28 mouse cellular contexts compared by ENCODE assay signal in the genomic region with DNA sequence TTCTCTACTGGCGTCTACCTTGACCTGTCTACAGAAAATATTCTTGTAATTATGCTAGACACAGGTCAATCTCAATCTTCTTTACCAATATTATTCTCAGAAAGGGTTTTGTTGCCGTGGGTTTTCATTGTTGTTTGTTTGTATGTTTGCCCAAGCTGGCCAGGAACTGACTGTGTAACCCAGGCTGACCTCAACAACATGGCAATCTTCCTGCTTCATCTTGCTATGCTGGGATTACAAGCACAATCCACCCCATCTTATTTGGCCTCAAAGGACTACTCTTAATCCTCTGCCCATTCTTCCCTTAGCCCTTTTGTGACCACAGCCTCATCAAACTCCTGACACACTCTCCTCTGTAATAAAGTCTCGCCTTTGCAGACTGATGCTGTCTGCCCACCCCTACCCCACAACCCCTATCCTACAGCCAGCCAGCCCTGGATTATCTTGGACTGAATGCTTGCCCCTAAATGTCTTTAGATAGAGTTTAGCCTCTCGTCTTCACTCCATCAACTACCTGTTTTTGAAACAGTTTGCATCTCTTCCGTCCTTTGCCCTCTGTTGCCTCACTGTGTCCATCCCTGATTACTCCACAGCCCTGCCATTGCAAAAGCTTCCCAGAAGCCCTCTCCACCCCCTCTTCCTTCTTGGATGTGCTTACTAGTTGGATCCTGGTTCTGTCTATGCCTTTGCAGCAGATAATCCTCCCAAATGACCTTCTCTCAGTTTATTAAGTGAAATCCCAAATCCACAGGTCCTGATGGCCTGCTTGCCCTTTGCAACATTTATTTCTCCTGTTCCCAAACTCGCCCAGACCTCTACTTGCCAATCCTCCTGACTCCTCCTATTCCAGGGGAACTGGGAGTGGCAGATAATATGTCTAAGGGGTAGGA. TPM values are rescaled to one million over a fixed set of nuclear protein-coding genes. Genes with fewer than 3 reads are reported as not detected.
A peak's percentile ranks its signal among the peaks of the same experiment; 100 is the strongest.
DNase-seq lines count a peak whose midpoint lies in the region; ATAC-seq and TF ChIP-seq lines count a peak whose summit lies in the region.
"Had no signal": no experiment of that assay in that cellular context is flagged by ENCODE, and none has a peak within 500 bp of the region (broad histone marks: within the 10 kb centered on the region; RNA-seq: fewer than 3 reads in every experiment).

No protein-coding gene starts in this region.

- WGBS in liver, adult 2 months, result 24% methylated on average over 6 of the region's 6 CpGs
- WGBS in midbrain, embryonic 11.5 days, result 71% methylated on average over 6 of the region's 6 CpGs
- 63% methylated on average over 6 of the region's 6 CpGs for WGBS in midbrain, embryonic 14.5 days
- 33% methylated on average over 6 of the region's 6 CpGs for WGBS in liver, embryonic 16.5 days (ENCODE audit: insufficient replicate concordance)

- no peaks in the 10 kb centered on the region for H3K79me2 ChIP-seq in liver, adult 2 months (ENCODE audit: control insufficient read depth, insufficient read depth, low read length)

- H3K27me3 ChIP-seq in liver, adult 2 months (ENCODE audit: control insufficient read depth, insufficient read depth, low read length), result no peaks in the 10 kb centered on the region
- no peaks in the 10 kb centered on the region for H3K27me3 ChIP-seq in midbrain, embryonic 11.5 days (ENCODE audit: control insufficient read depth, insufficient read depth, low read length)
- H3K27me3 ChIP-seq in midbrain, embryonic 14.5 days (ENCODE audit: control insufficient read depth, insufficient read depth, low read length), result peaks cover 13% of the 10 kb centered on the region; the same call in 1 of the 2 replicates
- no peaks in the 10 kb centered on the region for H3K27me3 ChIP-seq in liver, embryonic 16.5 days (ENCODE audit: control insufficient read depth, insufficient read depth, low read depth, low read length)

- H3K9me3 ChIP-seq in midbrain, embryonic 11.5 days (ENCODE audit: control insufficient read depth, low read length), result no peaks in the 10 kb centered on the region
- no peaks in the 10 kb centered on the region for H3K9me3 ChIP-seq in midbrain, embryonic 14.5 days (ENCODE audit: control insufficient read depth, low read length)
- no peaks in the 10 kb centered on the region; the same call in 1 of the 2 replicates for H3K9me3 ChIP-seq in liver, embryonic 16.5 days (replicated peaks; ENCODE audit: control insufficient read depth, low read length)
- H3K9me3 ChIP-seq: embryonic facial prominence, embryonic 15.5 days; forebrain, embryonic 10.5 days; forebrain, embryonic 15.5 days; heart, embryonic 12.5 days; hindbrain, embryonic 15.5 days had no signal

- peaks cover 14% of the 10 kb centered on the region for H3K36me3 ChIP-seq in liver, adult 2 months (ENCODE audit: control insufficient read depth, insufficient read depth, low read length)
- H3K36me3 ChIP-seq in midbrain, embryonic 11.5 days (ENCODE audit: control insufficient read depth, insufficient read depth, low read length), result no peaks in the 10 kb centered on the region
- H3K36me3 ChIP-seq in midbrain, embryonic 14.5 days (ENCODE audit: control insufficient read depth, insufficient read depth, low read length), result no peaks in the 10 kb centered on the region
- no peaks in the 10 kb centered on the region for H3K36me3 ChIP-seq in liver, embryonic 16.5 days (ENCODE audit: control insufficient read depth, insufficient read depth)
- H3K36me3 ChIP-seq: embryonic facial prominence, embryonic 15.5 days; forebrain, embryonic 10.5 days; forebrain, embryonic 15.5 days; heart, embryonic 12.5 days; hindbrain, embryonic 15.5 days had no signal

- no peak for TF ChIP-seq CTCF in liver, adult 2 months (IDR thresholded peaks at IDR 0.05; ENCODE audit: low read depth, low read length)

- no peak overlapping the region for H3K4me2 ChIP-seq in midbrain, embryonic 11.5 days
- H3K4me2 ChIP-seq in midbrain, embryonic 14.5 days (ENCODE audit: low read length), result no peak overlapping the region
- no peak overlapping the region for H3K4me2 ChIP-seq in liver, embryonic 16.5 days (ENCODE audit: low read depth, low read length)
- H3K4me2 ChIP-seq: embryonic facial prominence, embryonic 15.5 days; forebrain, embryonic 15.5 days; heart, embryonic 12.5 days; hindbrain, embryonic 15.5 days had no signal

- no peak for ATAC-seq in midbrain, embryonic 11.5 days (ENCODE audit: low FRiP score)
- no peak for ATAC-seq in midbrain, embryonic 14.5 days (ENCODE audit: low FRiP score, low TSS enrichment)
- ATAC-seq in liver, embryonic 16.5 days (ENCODE audit: low read depth), result peak; percentile 65
- no peak for ATAC-seq in frontal cortex, adult (ENCODE audit: low TSS enrichment)
- ATAC-seq: activated CD4-positive, CD25-positive, alpha-beta regulatory T cell, adult 4 months; forebrain, embryonic 15.5 days; Patski had no signal

- H3K4me1 ChIP-seq in liver, adult 2 months (ENCODE audit: control insufficient read depth, insufficient read depth, low read length), result peaks cover 16% of the 10 kb centered on the region
- no peaks in the 10 kb centered on the region for H3K4me1 ChIP-seq in midbrain, embryonic 11.5 days (ENCODE audit: control insufficient read depth, insufficient read depth, low read length)
- H3K4me1 ChIP-seq in midbrain, embryonic 14.5 days (ENCODE audit: control insufficient read depth, insufficient read depth, low read length), result no peaks in the 10 kb centered on the region
- peaks cover 4% of the 10 kb centered on the region for H3K4me1 ChIP-seq in liver, embryonic 16.5 days (ENCODE audit: control insufficient read depth, low read depth, low read length)
- H3K4me1 ChIP-seq: embryonic facial prominence, embryonic 15.5 days; forebrain, embryonic 10.5 days; forebrain, embryonic 15.5 days; heart, embryonic 12.5 days; hindbrain, embryonic 15.5 days had no signal

- peak overlapping the region; percentile 80 for H3K9ac ChIP-seq in liver, adult 2 months (ENCODE audit: low read depth, low read length)
- H3K9ac ChIP-seq in midbrain, embryonic 11.5 days (ENCODE audit: low read length), result no peak overlapping the region
- H3K9ac ChIP-seq in midbrain, embryonic 14.5 days (replicated peaks; ENCODE audit: low read length), result no peak overlapping the region
- no peak overlapping the region; the same call in 1 of the 2 replicates for H3K9ac ChIP-seq in liver, embryonic 16.5 days (ENCODE audit: low read depth, low read length)
- H3K9ac ChIP-seq: embryonic facial prominence, embryonic 15.5 days; forebrain, embryonic 15.5 days; heart, embryonic 12.5 days; hindbrain, embryonic 15.5 days had no signal

- H3K4me3 ChIP-seq in liver, adult 2 months (ENCODE audit: insufficient read depth, low read depth, low read length), result peak overlapping the region; percentile 69
- H3K4me3 ChIP-seq in midbrain, embryonic 11.5 days (ENCODE audit: low read depth, low read length), result no peak overlapping the region
- no peak overlapping the region for H3K4me3 ChIP-seq in midbrain, embryonic 14.5 days (replicated peaks; ENCODE audit: low read depth, low read length)
- no peak overlapping the region; the same call in 1 of the 2 replicates for H3K4me3 ChIP-seq in liver, embryonic 16.5 days (ENCODE audit: low read depth, low read length)
- H3K4me3 ChIP-seq: embryonic facial prominence, embryonic 15.5 days; erythroblast, embryonic 14.5 days; forebrain, embryonic 10.5 days; forebrain, embryonic 15.5 days; heart, embryonic 12.5 days; hindbrain, embryonic 15.5 days had no signal

- DNase-seq in liver, adult 2 months (ENCODE audit: extremely low read depth, low read depth, low spot score), result peak; percentile 97
- no peak for DNase-seq in liver
- peak; percentile 6 for DNase-seq in midbrain, embryonic 11.5 days (ENCODE audit: low spot score, missing footprints)
- no peak for DNase-seq in midbrain, embryonic 14.5 days
- DNase-seq in testis, postnatal 10 days (ENCODE audit: low spot score), result no peak
- DNase-seq: adrenal gland, adult 2 months; adrenal gland, postnatal 25 days; cerebellum, adult 8-10 months; embryo, embryonic 11 days; gastrocnemius, postnatal 10 days; heart, postnatal 36 days had no signal

- peak overlapping the region; percentile 93 for H3K27ac ChIP-seq in liver, adult 2 months (replicated peaks; ENCODE audit: insufficient read depth, low read depth, low read length)
- H3K27ac ChIP-seq in midbrain, embryonic 11.5 days (ENCODE audit: low read depth, low read length), result no peak overlapping the region
- no peak overlapping the region for H3K27ac ChIP-seq in midbrain, embryonic 14.5 days (replicated peaks; ENCODE audit: low read depth, low read length)
- H3K27ac ChIP-seq in liver, embryonic 16.5 days (ENCODE audit: low read length), result peak overlapping the region; percentile 52; the same call in 1 of the 2 replicates
- H3K27ac ChIP-seq: embryonic facial prominence, embryonic 15.5 days; forebrain, embryonic 10.5 days; forebrain, embryonic 15.5 days; hindbrain, embryonic 15.5 days had no signal

- TF ChIP-seq POLR2A in liver, adult 2 months (IDR thresholded peaks at IDR 0.05; ENCODE audit: extremely low read depth, insufficient read depth, low read length), result no peak

RNA-seq across cellular contexts. Expression of gene Wfdc21, which starts 0.9 kb away (rescaled TPM):
- 1,058 and 3,004 TPM in 2 replicates for total RNA-seq in liver, adult 2 months (2014; rRNA removed)
- polyA plus RNA-seq in liver, adult 2 months (2012; rRNA removed), result 2,463 and 2,494 TPM in 2 replicates
- not detected in 2 replicates for polyA plus RNA-seq in midbrain, embryonic 11.5 days (2014; fragmentation: Nextera tagmentation; extraction: Ambion mirVana)
- not detected in 2 replicates for polyA plus RNA-seq in midbrain, embryonic 14.5 days (2014; fragmentation: Nextera tagmentation; extraction: Ambion mirVana)
- 52.2 and 61.4 TPM in 2 replicates for polyA plus RNA-seq in liver, embryonic 16.5 days (2015; fragmentation: Nextera tagmentation; extraction: Ambion mirVana)
- total RNA-seq: adrenal gland, postnatal 25 days; gastrocnemius, postnatal 10 days; heart, postnatal 36 days had no signal
- polyA plus RNA-seq: activated CD4-positive, CD25-positive, alpha-beta regulatory T cell, adult 4 months; embryonic facial prominence, embryonic 11.5 days; erythroblast, embryonic 14.5 days; forebrain, embryonic 10.5 days; forebrain, embryonic 15.5 days; frontal cortex, adult 2 months; heart, embryonic 12.5 days; hindbrain, embryonic 11.5 days; hindbrain, embryonic 15.5 days; Patski had no signal

RNA-seq across cellular contexts. Expression of gene Heatr6, which starts 5.9 kb away (rescaled TPM):
- 6.5 and 8.9 TPM in 2 replicates for total RNA-seq in liver, adult 2 months (2014; rRNA removed)
- 9.7 and 9.8 TPM in 2 replicates for polyA plus RNA-seq in liver, adult 2 months (2012; rRNA removed)
- 30.1 and 31.9 TPM in 2 replicates for polyA plus RNA-seq in midbrain, embryonic 11.5 days (2014; fragmentation: Nextera tagmentation; extraction: Ambion mirVana)
- 36.6 and 37.2 TPM in 2 replicates for polyA plus RNA-seq in midbrain, embryonic 14.5 days (2014; fragmentation: Nextera tagmentation; extraction: Ambion mirVana)
- 5.6 and 7.2 TPM in 2 replicates for polyA plus RNA-seq in liver, embryonic 16.5 days (2015; fragmentation: Nextera tagmentation; extraction: Ambion mirVana)

RNA-seq across cellular contexts. Expression of gene Wfdc18, which starts 38.8 kb away (rescaled TPM):
- total RNA-seq in liver, adult 2 months (2014; rRNA removed), result not detected in 2 replicates
- not detected in 2 replicates for polyA plus RNA-seq in liver, adult 2 months (2012; rRNA removed)
- polyA plus RNA-seq in midbrain, embryonic 11.5 days (2014; fragmentation: Nextera tagmentation; extraction: Ambion mirVana), result not detected in 2 replicates
- not detected in 2 replicates for polyA plus RNA-seq in midbrain, embryonic 14.5 days (2014; fragmentation: Nextera tagmentation; extraction: Ambion mirVana)
- polyA plus RNA-seq in liver, embryonic 16.5 days (2015; fragmentation: Nextera tagmentation; extraction: Ambion mirVana), result 0.18 TPM in 1 of 2 replicates, not detected in the other
- total RNA-seq: adrenal gland, adult 2 months; adrenal gland, postnatal 25 days; CH12.LX; common myeloid progenitor, adult 5-6 weeks; gastrocnemius, postnatal 10 days; gastrocnemius, postnatal 4 days; heart, adult 8-10 months; heart, postnatal 36 days had no signal
- polyA plus RNA-seq: activated CD4-positive, CD25-positive, alpha-beta regulatory T cell, adult 4 months; adrenal gland, adult 2 months; embryonic facial prominence, embryonic 11.5 days; erythroblast, embryonic 14.5 days; forebrain, embryonic 10.5 days; forebrain, embryonic 15.5 days; hindbrain, embryonic 11.5 days; hindbrain, embryonic 15.5 days; Patski had no signal

RNA-seq across cellular contexts. Expression of gene Wfdc17, which starts 43.8 kb away (rescaled TPM):
- 40.9 and 46.0 TPM in 2 replicates for total RNA-seq in liver, adult 2 months (2014; rRNA removed)
- 8.0 and 19.9 TPM in 2 replicates for polyA plus RNA-seq in liver, adult 2 months (2012; rRNA removed)
- not detected in 2 replicates for polyA plus RNA-seq in midbrain, embryonic 11.5 days (2014; fragmentation: Nextera tagmentation; extraction: Ambion mirVana)
- 1.5 TPM in 1 of 2 replicates, not detected in the other for polyA plus RNA-seq in midbrain, embryonic 14.5 days (2014; fragmentation: Nextera tagmentation; extraction: Ambion mirVana)
- polyA plus RNA-seq in liver, embryonic 16.5 days (2015; fragmentation: Nextera tagmentation; extraction: Ambion mirVana), result 20.4 and 20.6 TPM in 2 replicates
- total RNA-seq: CH12.LX had no signal
- polyA plus RNA-seq: activated CD4-positive, CD25-positive, alpha-beta regulatory T cell, adult 4 months; erythroblast, embryonic 14.5 days; forebrain, embryonic 10.5 days; forebrain, embryonic 15.5 days; heart, embryonic 12.5 days; Patski had no signal

Comparison
In these comparisons a context has a peak if more than half of its experiments do, and no peak if none do; other contexts are left out.
1. DNase-seq: peak in liver, adult 2 months (single experiment) and midbrain, embryonic 11.5 days (single experiment); none in liver (single experiment), midbrain, embryonic 14.5 days (single experiment) and testis, postnatal 10 days (single experiment).
2. H3K27ac ChIP-seq: peak in liver, adult 2 months (single experiment) and liver, embryonic 16.5 days (single experiment); none in midbrain, embryonic 11.5 days (single experiment) and midbrain, embryonic 14.5 days (single experiment).
3. RNA of gene Wfdc21, which starts 0.9 kb away (polyA plus RNA-seq): 2,463 to 2,494 TPM in liver, adult 2 months and 52.2 to 61.4 TPM in liver, embryonic 16.5 days; not detected in midbrain, embryonic 14.5 days and not detected in midbrain, embryonic 11.5 days; every median in the first group is over 10 times any median in the second.